Mouse (Mus musculus): Measurements from ENCODE around the gene Ctdspl.

GRCm38 (mm10) chr9:119031038-119031437 lies 104.8 kb downstream of the Ctdspl start:
- TF ChIP-seq CTCF (IDR thresholded peaks at IDR 0.05; ENCODE audit: low read depth) (no peak), EP300 (IDR thresholded peaks at IDR 0.05; ENCODE audit: low read depth) (no peak)
